Mouse (Mus musculus) embryonic facial prominence, embryonic 15.5 days (tissue): ENCODE measurements around the gene Kif6. TPM values are rescaled to one million over a fixed set of nuclear protein-coding genes. Genes with fewer than 3 reads are reported as not detected.

Experiments
- ATAC-seq: fragments of 200-750 bp; cut with Nextera tagmentation; 2 replicates; pipeline ENCODE4 v1.8.0; 2017; ENCODE audit warnings: low read depth, moderate TSS enrichment; ENCODE audit not compliant: insufficient number of reproducible peaks, low FRiP score, low TSS enrichment
- H3K27ac ChIP-seq: fragments of 300-500 bp; sonication (generic); replicated peaks from 2 replicates; pipeline ENCODE4 v1.5.1; 2015; ENCODE audit warnings: mild to moderate bottlenecking, inconsistent platforms
- H3K27me3 ChIP-seq: fragments of 300-500 bp; sonication (generic); 2 replicates; pipeline ENCODE4 v1.6.1; 2015; ENCODE audit warnings: inconsistent platforms
- H3K36me3 ChIP-seq: fragments of 300-500 bp; sonication (generic); 2 replicates; pipeline ENCODE4 v1.6.1; 2015; ENCODE audit warnings: mild to moderate bottlenecking, inconsistent platforms
- H3K4me1 ChIP-seq: fragments of 300-500 bp; sonication (generic); 2 replicates; pipeline ENCODE4 v1.6.1; 2015; ENCODE audit warnings: inconsistent platforms
- H3K4me2 ChIP-seq: fragments of 300-500 bp; sonication (generic); replicated peaks from 2 replicates; pipeline ENCODE4 v1.6.1; 2015; ENCODE audit warnings: mild to moderate bottlenecking, inconsistent platforms
- H3K4me3 ChIP-seq: fragments of 300-500 bp; sonication (generic); replicated peaks from 2 replicates; pipeline ENCODE4 v1.5.1; 2015; ENCODE audit warnings: mild to moderate bottlenecking, inconsistent platforms
- H3K9ac ChIP-seq: fragments of 300-500 bp; sonication (generic); 2 replicates; pipeline ENCODE4 v1.6.1; 2015; ENCODE audit warnings: inconsistent platforms
- H3K9me3 ChIP-seq: fragments of 300-500 bp; sonication (generic); replicated peaks from 2 replicates; pipeline ENCODE4 v1.6.1; 2016; ENCODE audit warnings: inconsistent platforms
- WGBS: fragments of 180-500 bp; shearing (Covaris S2); methylation state at CpG from one replicate; pipeline ENCODE4 v1.1.7; 2015; 5-methylcytosine and 5-hydroxymethylcytosine counted together
- polyA plus RNA-seq: library from polyadenylated mRNA; unstranded; fragments of >200 nt; fragmentation: Nextera tagmentation; extraction: Ambion mirVana; gene quantifications from 2 replicates; pipeline ENCODE4 v1.2.1, GENCODE M21; 2015

Gene Kif6
- polyA plus RNA-seq, 1 experiment from 2014 or later = 3.9 TPM

DNA sequence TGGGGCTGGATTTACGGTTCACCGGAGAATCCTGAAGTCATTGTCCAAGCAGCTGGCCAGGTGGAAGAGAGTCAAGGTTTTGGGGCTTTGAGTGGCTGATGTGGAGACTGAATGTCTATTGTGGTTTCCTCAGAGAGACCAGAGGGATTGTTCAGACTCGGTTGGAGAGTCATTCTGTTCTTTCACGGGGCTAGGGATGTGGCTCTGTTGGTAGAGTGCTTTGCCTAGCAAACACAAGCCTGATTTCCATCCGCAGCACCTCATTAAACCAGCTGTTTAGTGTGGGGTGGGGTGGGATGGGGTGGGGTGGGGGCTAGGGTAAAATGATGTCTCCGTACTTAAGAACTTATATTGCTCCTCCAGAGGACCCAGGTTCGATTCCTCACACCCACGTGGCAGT, 146.9 kb downstream of the Kif6 start:
- 76% methylated on average over 8 of the region's 8 CpGs for WGBS
- H3K9me3 ChIP-seq = no peaks in the 10 kb centered on the region
- H3K4me3 ChIP-seq = no peak overlapping the region
- no peaks in the 10 kb centered on the region for H3K27me3 ChIP-seq
- no peaks in the 10 kb centered on the region for H3K36me3 ChIP-seq
- H3K4me1 ChIP-seq = no peaks in the 10 kb centered on the region
- no peak overlapping the region for H3K9ac ChIP-seq
- no peak for ATAC-seq
- H3K27ac ChIP-seq = no peak overlapping the region
- no peak overlapping the region for H3K4me2 ChIP-seq

DNA sequence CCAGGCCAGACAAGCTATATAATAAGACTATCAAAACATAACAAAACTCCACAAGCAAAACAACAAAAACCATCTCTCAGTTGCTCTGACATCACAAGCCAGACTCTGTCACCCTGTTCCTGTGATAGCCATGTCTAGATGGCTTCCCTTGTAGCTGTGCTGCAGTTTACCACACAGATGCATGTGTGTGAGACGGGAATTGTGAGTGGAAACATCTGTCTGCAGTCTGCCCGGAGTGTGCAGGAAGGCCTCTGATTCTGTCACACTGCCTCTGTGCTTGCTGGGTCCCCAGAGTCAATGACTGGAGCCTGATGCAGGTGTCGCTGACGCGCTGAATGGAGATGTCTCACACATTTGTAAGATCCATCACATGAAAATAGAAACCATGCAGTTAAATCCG, 150.0 kb downstream of the Kif6 start:
- H3K4me3 ChIP-seq = no peak overlapping the region
- no peak overlapping the region for H3K9ac ChIP-seq
- H3K27me3 ChIP-seq = no peaks in the 10 kb centered on the region
- no peak overlapping the region for H3K27ac ChIP-seq
- no peaks in the 10 kb centered on the region for H3K9me3 ChIP-seq
- 52% methylated on average over 6 of the region's 6 CpGs for WGBS
- H3K4me1 ChIP-seq = no peaks in the 10 kb centered on the region
- no peak for ATAC-seq
- no peaks in the 10 kb centered on the region for H3K36me3 ChIP-seq
- no peak overlapping the region for H3K4me2 ChIP-seq

DNA sequence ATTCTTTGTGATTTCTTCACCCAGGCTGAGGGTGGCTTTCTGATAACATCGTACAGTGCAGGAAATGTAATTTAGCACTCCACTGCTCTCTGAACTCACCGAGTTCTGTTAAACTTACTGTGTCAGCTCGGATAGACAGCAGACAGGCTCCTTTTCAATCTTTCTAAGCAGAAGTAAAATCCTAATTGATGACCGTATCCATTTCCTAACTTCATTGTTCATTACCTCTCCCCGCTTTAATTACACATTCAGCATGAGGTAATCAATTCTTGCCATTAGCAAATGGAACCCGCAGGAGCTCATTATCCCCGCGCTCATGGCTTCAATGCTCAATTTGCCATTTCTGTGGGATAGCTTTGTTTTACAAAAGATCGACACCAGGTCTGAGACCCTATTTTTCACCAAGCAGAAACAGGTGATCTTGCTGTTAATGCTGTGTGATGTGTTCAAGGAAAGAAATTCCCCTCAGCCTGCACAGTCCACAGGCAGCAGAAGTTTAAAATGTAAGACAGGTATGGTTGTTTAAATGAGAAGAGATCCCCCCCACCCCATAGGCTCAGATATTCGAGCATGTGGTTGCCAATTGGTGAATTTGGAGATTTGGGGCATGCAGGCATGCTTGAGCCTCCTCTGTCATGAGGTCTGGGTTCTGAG, 152.9 kb downstream of the Kif6 start:
- no peaks in the 10 kb centered on the region for H3K36me3 ChIP-seq
- no peak overlapping the region for H3K9ac ChIP-seq
- no peak overlapping the region for H3K27ac ChIP-seq
- no peaks in the 10 kb centered on the region for H3K4me1 ChIP-seq
- no peak overlapping the region for H3K4me3 ChIP-seq
- no peak overlapping the region for H3K4me2 ChIP-seq
- ATAC-seq = no peak
- WGBS = 35% methylated on average over 10 of the region's 10 CpGs
- no peaks in the 10 kb centered on the region for H3K27me3 ChIP-seq
- H3K9me3 ChIP-seq = no peaks in the 10 kb centered on the region

DNA sequence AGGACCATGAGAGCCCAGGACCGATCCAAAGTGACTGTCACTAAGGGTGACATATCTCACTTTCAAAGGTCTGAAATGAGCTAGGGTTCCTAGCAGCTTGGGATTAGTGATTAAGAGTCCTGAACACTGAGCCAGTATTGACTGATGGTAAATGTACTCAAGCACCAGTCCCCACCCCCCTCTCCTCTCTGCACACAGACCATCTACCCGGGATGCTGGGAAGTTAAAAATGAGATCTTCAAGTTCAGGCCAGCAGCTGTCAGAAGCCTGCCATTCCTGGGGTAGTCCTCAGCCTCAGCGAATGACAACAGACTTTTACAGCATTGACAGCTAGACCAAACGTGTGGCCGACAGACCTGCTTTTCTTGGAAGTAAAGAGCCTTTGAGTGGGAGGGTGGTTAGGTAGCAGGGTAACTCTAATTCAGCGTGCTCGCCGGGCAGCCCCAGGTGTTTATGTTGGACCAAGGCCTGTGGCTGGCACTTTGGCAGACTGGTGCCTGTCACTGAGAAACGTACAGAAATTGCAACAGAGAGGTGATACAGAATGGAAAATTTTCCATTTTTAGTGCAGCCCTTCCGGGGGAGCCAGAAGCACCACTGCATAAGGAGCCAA, 156.9 kb downstream of the Kif6 start:
- no peak overlapping the region for H3K27ac ChIP-seq
- no peaks in the 10 kb centered on the region for H3K9me3 ChIP-seq
- no peak overlapping the region for H3K4me3 ChIP-seq
- WGBS = 53% methylated on average over 10 of the region's 10 CpGs
- H3K4me1 ChIP-seq = no peaks in the 10 kb centered on the region
- H3K4me2 ChIP-seq = no peak overlapping the region
- no peak overlapping the region for H3K9ac ChIP-seq
- H3K36me3 ChIP-seq = no peaks in the 10 kb centered on the region
- H3K27me3 ChIP-seq = no peaks in the 10 kb centered on the region
- no peak for ATAC-seq

DNA sequence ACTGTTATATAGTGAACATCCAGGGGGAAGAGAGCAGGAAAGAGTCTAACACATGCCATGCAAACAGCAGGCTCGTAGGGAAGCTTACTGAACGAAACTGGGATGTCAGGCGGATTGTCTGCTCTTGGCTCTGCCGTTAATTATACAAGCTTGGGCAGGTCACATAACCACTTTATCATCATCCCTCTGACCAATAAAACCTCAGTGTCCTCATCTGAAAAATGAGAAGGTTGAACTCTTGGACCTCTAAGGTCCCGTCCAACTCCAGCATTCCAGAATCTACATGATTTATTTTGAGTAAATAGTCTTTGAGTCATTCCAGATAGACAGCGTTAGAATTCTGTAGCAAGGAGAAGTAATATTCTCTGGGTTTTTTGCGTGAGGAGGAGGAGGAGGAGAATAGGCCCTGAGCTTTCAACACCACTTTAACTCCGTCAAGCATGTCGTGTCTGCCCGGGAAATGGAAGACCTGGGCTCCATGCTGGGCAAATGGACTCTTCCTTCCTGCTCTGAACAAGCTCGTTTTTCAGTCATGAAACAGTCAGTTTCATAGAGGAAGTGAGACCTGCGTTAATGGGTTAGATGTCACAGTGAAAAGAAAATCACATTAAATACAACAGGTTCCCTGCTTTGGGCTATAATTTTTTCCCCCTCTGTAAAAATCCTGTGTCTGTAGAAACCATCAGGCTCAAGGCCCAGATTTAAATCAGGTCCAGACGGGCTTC, 162.3 kb downstream of the Kif6 start:
- 48% methylated on average over 13 of the region's 13 CpGs for WGBS
- Histone ChIP-seq H3K27ac (no peak overlapping the region), H3K27me3 (no peaks in the 10 kb centered on the region)

DNA sequence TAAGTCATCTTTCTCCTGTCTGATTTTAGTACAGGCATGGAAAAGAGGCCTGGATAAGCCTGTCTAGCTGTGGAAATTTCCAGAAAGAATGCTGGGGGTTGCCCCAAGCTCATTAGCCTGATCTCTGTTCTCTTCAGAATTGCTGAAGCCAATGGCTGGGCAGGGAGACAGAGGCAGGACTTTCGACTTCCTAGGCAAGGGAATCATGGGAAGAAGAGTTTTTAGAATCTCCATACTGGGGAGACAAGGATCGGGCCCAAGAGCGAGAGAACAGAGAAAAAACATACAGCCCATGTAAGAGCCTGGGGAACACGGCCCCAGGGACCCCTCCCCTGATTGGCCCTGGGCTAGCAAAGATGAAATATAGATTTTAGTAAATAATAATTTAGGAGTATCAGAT, 164.1 kb downstream of the Kif6 start:
- Histone ChIP-seq H3K27me3 (no peaks in the 10 kb centered on the region), H3K9ac (no peak overlapping the region), H3K36me3 (no peaks in the 10 kb centered on the region), H3K27ac (0 out of 2 replicates have a peak overlapping the region, but pooled peaks have one; percentile 51), H3K9me3 (no peaks in the 10 kb centered on the region), H3K4me1 (peaks cover 9% of the 10 kb centered on the region; the same call in 1 of the 2 replicates), H3K4me2 (no peak overlapping the region), H3K4me3 (no peak overlapping the region)
- WGBS = 78% methylated on average over 4 of the region's 4 CpGs
- no peak for ATAC-seq

More for the DNA sequence above, 162.3 kb downstream of the Kif6 start:
- no peak for ATAC-seq
- Histone ChIP-seq H3K36me3 (no peaks in the 10 kb centered on the region), H3K4me3 (no peak overlapping the region), H3K9ac (no peak overlapping the region), H3K4me1 (peaks cover 9% of the 10 kb centered on the region; the same call in 1 of the 2 replicates), H3K4me2 (no peak overlapping the region), H3K9me3 (no peaks in the 10 kb centered on the region)

DNA sequence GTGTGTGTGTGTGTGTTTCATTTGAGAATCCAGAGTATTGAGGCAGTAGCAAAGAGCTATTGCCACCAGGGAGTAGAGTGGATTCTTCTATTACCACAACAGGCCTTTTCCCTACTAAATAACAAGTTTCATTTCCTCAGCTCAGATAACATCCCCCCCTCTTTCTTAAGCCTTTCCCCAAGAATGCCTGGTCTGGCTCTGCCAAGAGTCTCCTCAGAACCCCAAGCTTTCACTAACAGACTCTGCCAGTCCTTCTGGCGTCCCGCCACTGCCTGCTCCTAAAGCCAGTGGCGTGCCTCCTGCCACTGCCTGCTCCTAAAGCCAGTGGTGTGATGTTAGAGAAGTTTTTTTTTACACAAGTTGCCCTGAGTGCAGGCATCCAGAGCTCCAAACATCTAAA, 164.6 kb downstream of the Kif6 start:
- Histone ChIP-seq H3K4me1 (peaks cover 9% of the 10 kb centered on the region; the same call in 1 of the 2 replicates), H3K4me2 (no peak overlapping the region), H3K27me3 (no peaks in the 10 kb centered on the region), H3K27ac (no peak overlapping the region), H3K9me3 (no peaks in the 10 kb centered on the region), H3K4me3 (no peak overlapping the region), H3K9ac (no peak overlapping the region), H3K36me3 (no peaks in the 10 kb centered on the region)
- 45% methylated on average over 3 of the region's 3 CpGs for WGBS
- ATAC-seq = peak; percentile 72

DNA sequence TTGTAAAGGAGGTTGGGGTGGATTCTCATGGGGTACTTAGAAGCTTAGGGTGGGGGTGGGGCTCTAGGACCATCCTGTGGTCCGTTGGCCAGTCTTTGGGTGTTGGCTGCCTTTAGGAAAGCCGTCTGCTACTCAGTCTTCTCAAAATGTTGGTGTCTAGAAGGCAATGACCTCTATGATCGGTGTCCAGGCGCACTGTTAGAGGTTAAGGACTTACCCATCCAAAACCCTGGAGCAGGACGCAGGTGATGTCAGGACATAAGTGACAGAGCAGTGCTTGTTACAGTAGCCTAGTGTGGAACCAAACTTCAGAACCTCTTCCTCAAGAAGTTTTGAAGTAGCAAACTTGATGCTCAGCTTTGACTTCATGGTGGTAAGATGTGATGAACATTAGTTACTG, 170.9 kb downstream of the Kif6 start:
- no peak for ATAC-seq
- H3K4me2 ChIP-seq = no peak overlapping the region
- H3K9me3 ChIP-seq = no peaks in the 10 kb centered on the region
- no peak overlapping the region for H3K27ac ChIP-seq
- H3K4me3 ChIP-seq = no peak overlapping the region
- H3K9ac ChIP-seq = no peak overlapping the region
- no peaks in the 10 kb centered on the region for H3K27me3 ChIP-seq
- WGBS = 91% methylated on average over 5 of the region's 5 CpGs
- no peaks in the 10 kb centered on the region for H3K4me1 ChIP-seq
- no peaks in the 10 kb centered on the region for H3K36me3 ChIP-seq

DNA sequence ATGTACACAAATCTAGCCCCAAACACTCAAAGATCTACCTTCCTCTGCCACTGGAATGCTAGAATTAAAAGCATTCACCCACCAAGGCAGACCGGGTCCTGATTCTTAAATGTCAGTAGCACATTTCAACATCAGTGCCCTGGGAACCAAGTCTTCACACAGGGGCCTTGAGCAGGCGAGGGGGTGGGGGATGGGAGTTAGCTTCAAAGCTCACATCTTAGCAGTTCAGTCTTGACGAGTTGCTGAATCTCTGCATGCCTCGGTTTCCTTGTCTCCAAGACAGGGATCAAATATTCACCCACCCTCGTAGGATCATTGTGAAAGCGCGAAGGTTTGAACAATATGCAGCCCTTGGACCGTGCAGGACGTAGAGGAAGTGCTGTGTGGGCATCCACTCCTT, 172.4 kb downstream of the Kif6 start:
- Histone ChIP-seq H3K9ac (no peak overlapping the region), H3K4me3 (no peak overlapping the region), H3K27ac (no peak overlapping the region), H3K4me2 (no peak overlapping the region), H3K9me3 (no peaks in the 10 kb centered on the region), H3K27me3 (no peaks in the 10 kb centered on the region), H3K4me1 (no peaks in the 10 kb centered on the region), H3K36me3 (no peaks in the 10 kb centered on the region)
- WGBS = 68% methylated on average over 9 of the region's 9 CpGs
- ATAC-seq = no peak

DNA sequence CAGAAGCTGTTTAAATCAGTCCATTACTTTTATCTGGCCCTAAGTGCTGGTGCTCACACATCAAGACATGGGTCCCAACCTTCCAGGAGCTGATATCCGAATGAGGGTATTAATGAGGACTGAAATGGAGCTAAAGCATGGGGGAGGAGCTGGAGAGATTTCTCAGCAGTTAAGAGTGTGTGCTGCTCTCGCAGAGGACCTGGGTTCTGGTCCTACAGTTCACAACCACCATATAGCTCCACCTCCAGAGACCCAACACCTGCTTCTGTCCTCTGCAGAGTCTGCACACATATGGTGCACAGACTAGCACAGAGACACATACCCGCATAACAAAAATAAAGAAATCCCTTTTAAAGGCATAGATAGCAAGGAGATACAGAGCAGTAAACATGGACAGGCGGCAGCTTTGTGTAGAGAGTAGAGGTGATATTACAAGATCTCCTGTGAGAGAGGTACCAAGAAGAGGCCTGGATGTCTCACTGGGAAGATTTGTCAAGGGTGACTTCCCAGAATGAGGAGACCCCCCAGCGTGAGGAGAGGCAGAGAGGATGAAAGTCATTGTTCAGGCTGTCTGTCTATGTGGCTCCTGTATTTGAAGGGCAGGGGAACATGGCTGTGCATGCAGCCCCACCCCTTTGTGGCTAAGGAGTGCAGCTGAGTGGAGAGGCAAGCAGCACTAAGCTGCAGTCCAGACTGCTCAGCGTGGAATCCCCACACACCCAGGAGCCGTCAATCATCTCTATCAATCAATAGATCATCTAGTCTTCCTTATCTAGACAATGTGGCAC, 173.4 kb downstream of the Kif6 start:
- H3K4me3 ChIP-seq = no peak overlapping the region
- no peaks in the 10 kb centered on the region for H3K9me3 ChIP-seq
- WGBS = 62% methylated on average over 7 of the region's 7 CpGs
- no peak overlapping the region for H3K9ac ChIP-seq
- ATAC-seq = no peak
- no peaks in the 10 kb centered on the region for H3K4me1 ChIP-seq
- no peaks in the 10 kb centered on the region for H3K27me3 ChIP-seq
- H3K4me2 ChIP-seq = no peak overlapping the region
- H3K36me3 ChIP-seq = no peaks in the 10 kb centered on the region
- H3K27ac ChIP-seq = no peak overlapping the region

DNA sequence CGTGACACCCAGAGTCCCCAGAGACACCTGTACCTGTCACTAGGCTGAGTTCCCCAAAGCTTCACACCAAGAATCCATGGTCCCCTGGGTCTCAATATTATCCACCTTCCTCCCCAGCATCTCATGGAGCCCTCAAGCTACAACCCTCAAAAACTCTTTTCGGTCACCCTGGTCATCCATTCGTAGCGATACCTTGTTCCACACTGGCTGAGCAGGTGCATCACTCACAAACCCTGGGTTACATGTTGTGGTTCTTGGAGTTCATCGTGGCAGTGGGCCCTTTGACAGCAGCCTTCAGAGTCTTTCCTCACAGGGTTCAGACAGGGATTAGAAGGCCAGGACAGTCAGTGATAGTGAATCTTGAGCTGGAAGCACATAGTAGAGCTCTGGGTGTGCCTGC, 176.6 kb downstream of the Kif6 start:
- Histone ChIP-seq H3K4me2 (no peak overlapping the region), H3K4me3 (no peak overlapping the region), H3K36me3 (no peaks in the 10 kb centered on the region), H3K9me3 (no peaks in the 10 kb centered on the region), H3K9ac (no peak overlapping the region), H3K27ac (no peak overlapping the region), H3K4me1 (no peaks in the 10 kb centered on the region), H3K27me3 (no peaks in the 10 kb centered on the region)
- ATAC-seq = no peak
- WGBS = 92% methylated on average over 5 of the region's 5 CpGs
